Mouse (Mus musculus): Measurements from ENCODE around the gene Zfand2a.

GRCm38 (mm10) chr5:139490131-139490530 lies 5.8 kb upstream of the Zfand2a start:
- TF ChIP-seq EP300 (IDR thresholded peaks at IDR 0.05; ENCODE audit: insufficient read depth, low read depth, low read length) (no peak), POLR2A (IDR thresholded peaks at IDR 0.05; ENCODE audit: insufficient read depth, low read depth, low read length) (no peak)

Data from heart, adult 2 months (tissue).